Mouse (Mus musculus) heart, postnatal 0 days (tissue): Measurements from ENCODE around the gene Pptc7.

Experiments
- CTCF ChIP-seq: IDR thresholded peaks from 2 replicates; pipeline ENCODE4 v1.5.1; 2016; ENCODE audit warnings: antibody characterized with exemption, control low read depth, low read depth
- EP300 ChIP-seq: IDR thresholded peaks from 2 replicates; pipeline ENCODE4 v1.6.1; 2016; ENCODE audit warnings: antibody characterized with exemption, low read depth

- TF ChIP-seq CTCF: peak; percentile 27; the same call in 1 of the 2 replicates
- TF ChIP-seq EP300: no peak
These were observed 1.0 kb downstream of the Pptc7 start for GRCm38 (mm10) chr5:122285029-122285766.
